Comparison of ENCODE assay signal across 28 mouse cellular contexts in genomic region chrX:92464773-92465172, GRCm38 (mm10). TPM values are rescaled to one million over a fixed set of nuclear protein-coding genes. Genes with fewer than 3 reads are reported as not detected.
"Had no signal": no experiment of that assay in that cellular context is flagged by ENCODE, and none has a peak within 500 bp of the region (broad histone marks: within the 10 kb centered on the region; RNA-seq: fewer than 3 reads in every experiment).

No protein-coding gene starts in this region.

- H3K4me2 ChIP-seq: kidney, embryonic 15.5 days; limb, embryonic 12.5 days; limb, embryonic 15.5 days; liver, embryonic 11.5 days; lung, embryonic 14.5 days; midbrain, embryonic 12.5 days; midbrain, embryonic 15.5 days; neural tube, embryonic 12.5 days; neural tube, embryonic 15.5 days; stomach, embryonic 15.5 days had no signal

- H3K9ac ChIP-seq: kidney, embryonic 15.5 days; limb, embryonic 12.5 days; limb, embryonic 15.5 days; liver, embryonic 14.5 days; liver, postnatal 0 days; lung, embryonic 14.5 days; midbrain, embryonic 12.5 days; midbrain, embryonic 15.5 days; neural tube, embryonic 12.5 days; neural tube, embryonic 15.5 days; stomach, embryonic 15.5 days had no signal

- H3K36me3 ChIP-seq: kidney, embryonic 15.5 days; limb, embryonic 12.5 days; limb, embryonic 15.5 days; midbrain, embryonic 12.5 days; midbrain, embryonic 15.5 days; neural tube, embryonic 12.5 days; neural tube, embryonic 15.5 days; stomach, embryonic 15.5 days had no signal

- DNase-seq: kidney, adult 18-20 months; kidney, postnatal 10 days; kidney, postnatal 36 days; left cerebral cortex, postnatal 4 days; liver, postnatal 0 days; lung, embryonic 14.5 days; retina, postnatal 1 day; right cerebral cortex, postnatal 25 days; spleen, adult 18-20 months; thymus, postnatal 36 days had no signal

- ATAC-seq: liver, postnatal 0 days; lung, postnatal 0 days; midbrain, embryonic 15.5 days had no signal

- H3K9me3 ChIP-seq: kidney, embryonic 15.5 days; limb, embryonic 12.5 days; limb, embryonic 15.5 days; midbrain, embryonic 12.5 days; midbrain, embryonic 15.5 days; neural tube, embryonic 12.5 days; neural tube, embryonic 15.5 days; stomach, embryonic 15.5 days had no signal

- H3K27ac ChIP-seq: kidney, embryonic 15.5 days; limb, embryonic 12.5 days; limb, embryonic 15.5 days; liver, embryonic 14.5 days; macrophage; midbrain, embryonic 12.5 days; midbrain, embryonic 15.5 days; neural tube, embryonic 12.5 days; neural tube, embryonic 15.5 days; stomach, embryonic 15.5 days had no signal

- H3K4me1 ChIP-seq: kidney, embryonic 15.5 days; limb, embryonic 12.5 days; limb, embryonic 15.5 days; midbrain, embryonic 12.5 days; midbrain, embryonic 15.5 days; neural tube, embryonic 12.5 days; neural tube, embryonic 15.5 days; stomach, embryonic 15.5 days had no signal

- H3K4me3 ChIP-seq: kidney, embryonic 15.5 days; limb, embryonic 12.5 days; limb, embryonic 15.5 days; midbrain, embryonic 12.5 days; midbrain, embryonic 15.5 days; neural tube, embryonic 12.5 days; neural tube, embryonic 15.5 days; stomach, embryonic 15.5 days had no signal

- H3K27me3 ChIP-seq: kidney, embryonic 15.5 days; limb, embryonic 12.5 days; limb, embryonic 15.5 days; midbrain, embryonic 12.5 days; midbrain, embryonic 15.5 days; neural tube, embryonic 12.5 days; neural tube, embryonic 15.5 days; stomach, embryonic 15.5 days had no signal

RNA-seq across cellular contexts. Expression of gene Gm5941, which starts 25.0 kb away (rescaled TPM):
- total RNA-seq: layer of hippocampus, adult 18-20 months; layer of hippocampus, postnatal 14 days; left cerebral cortex, adult 8-10 months; left cerebral cortex, postnatal 14 days; left cerebral cortex, postnatal 4 days; megakaryocyte-erythroid progenitor cell, adult 5-6 weeks had no signal
- polyA plus RNA-seq: kidney, embryonic 15.5 days; limb, embryonic 12.5 days; limb, embryonic 15.5 days; liver, embryonic 11.5 days; liver, embryonic 14.5 days; liver, postnatal 0 days; lung, embryonic 14.5 days; lung, postnatal 0 days; macrophage; midbrain, embryonic 12.5 days; midbrain, embryonic 15.5 days; neural tube, embryonic 12.5 days; neural tube, embryonic 15.5 days; stomach, embryonic 15.5 days; urinary bladder, adult 2 months had no signal
